In genomic region chr7:133124701-133125485, GRCm38 (mm10) we compare ENCODE assay signal across 8 mouse cellular contexts. TPM values are rescaled to one million over a fixed set of nuclear protein-coding genes. Genes with fewer than 3 reads are reported as not detected.
DNase-seq lines count a peak whose midpoint lies in the region; ATAC-seq lines count a peak whose summit lies in the region.

No protein-coding gene starts in this region.

- peaks cover 11% of the 10 kb centered on the region; the same call in 1 of the 2 replicates for H3K27me3 ChIP-seq in hindbrain, embryonic 14.5 days (ENCODE audit: control insufficient read depth, insufficient read depth, low read length)
- H3K27me3 ChIP-seq in midbrain, embryonic 10.5 days (ENCODE audit: low read depth, poor library complexity, severe bottlenecking) = peaks cover 26% of the 10 kb centered on the region

- DNase-seq in cerebellum, adult 11 months = peak; percentile 51
- peak; percentile 27 for DNase-seq in retina, embryonic 14.5 days (ENCODE audit: low spot score)
- no peak for DNase-seq in retina, postnatal 1 day
- DNase-seq in hindbrain, embryonic 14.5 days (ENCODE audit: low spot score) = no peak
- DNase-seq in midbrain, embryonic 10.5 days (ENCODE audit: low spot score) = no peak
- no peak for DNase-seq in MN1 (ENCODE audit: low spot score)

- peaks cover 15% of the 10 kb centered on the region for H3K4me1 ChIP-seq in hindbrain, embryonic 14.5 days (replicated peaks; ENCODE audit: control insufficient read depth, insufficient read depth, low read length)
- H3K4me1 ChIP-seq in midbrain, embryonic 10.5 days = peaks cover 31% of the 10 kb centered on the region

- ATAC-seq in cerebellum, adult (ENCODE audit: insufficient number of reproducible peaks, low FRiP score, low TSS enrichment) = no peak
- no peak for ATAC-seq in hindbrain, embryonic 14.5 days (ENCODE audit: low FRiP score)
- ATAC-seq in CD4-positive, CD25-positive, alpha-beta regulatory T cell, adult 4 months = no peak

- H3K4me3 ChIP-seq in hindbrain, embryonic 14.5 days (replicated peaks; ENCODE audit: low read length) = peak overlapping the region; percentile 94
- peak overlapping the region; percentile 97 for H3K4me3 ChIP-seq in midbrain, embryonic 10.5 days

- WGBS in hindbrain, embryonic 14.5 days = 7% methylated on average over 34 of the region's 34 CpGs
- WGBS in midbrain, embryonic 10.5 days = 3% methylated on average over 34 of the region's 34 CpGs

- H3K36me3 ChIP-seq in hindbrain, embryonic 14.5 days (replicated peaks; ENCODE audit: control insufficient read depth, insufficient read depth) = no peaks in the 10 kb centered on the region
- no peaks in the 10 kb centered on the region for H3K36me3 ChIP-seq in midbrain, embryonic 10.5 days

- H3K27ac ChIP-seq in hindbrain, embryonic 14.5 days = peak overlapping the region; percentile 97; the same call in 1 of the 2 replicates
- peak overlapping the region; percentile 100 for H3K27ac ChIP-seq in midbrain, embryonic 10.5 days (replicated peaks)

- no peaks in the 10 kb centered on the region for H3K9me3 ChIP-seq in hindbrain, embryonic 14.5 days (ENCODE audit: control insufficient read depth, low read length)
- H3K9me3 ChIP-seq in midbrain, embryonic 10.5 days (replicated peaks) = peaks cover 10% of the 10 kb centered on the region; the same call in 1 of the 2 replicates

- H3K9ac ChIP-seq in hindbrain, embryonic 14.5 days = peak overlapping the region; percentile 97

- peak overlapping the region; percentile 100 for H3K4me2 ChIP-seq in hindbrain, embryonic 14.5 days (replicated peaks)

RNA-seq across cellular contexts. Expression of gene Ctbp2, which starts 0.7 kb away (rescaled TPM):
- 68.7 and 72.6 TPM in 2 replicates for polyA plus RNA-seq in hindbrain, embryonic 14.5 days (2014; fragmentation: Nextera tagmentation; extraction: Ambion mirVana)
- polyA plus RNA-seq in midbrain, embryonic 10.5 days (2016; fragmentation: Nextera tagmentation; extraction: Ambion mirVana) = 113 and 118 TPM in 2 replicates
- polyA plus RNA-seq in CD4-positive, CD25-positive, alpha-beta regulatory T cell, adult 4 months (2017; shearing (Covaris generic)) = 1 to 10 TPM; 7.8 to 8.2 TPM

RNA-seq across cellular contexts. Expression of gene Fgfr2, which starts 1.7 kb away (rescaled TPM):
- polyA plus RNA-seq in hindbrain, embryonic 14.5 days (2014; fragmentation: Nextera tagmentation; extraction: Ambion mirVana) = 29.1 and 43.5 TPM in 2 replicates
- polyA plus RNA-seq in midbrain, embryonic 10.5 days (2016; fragmentation: Nextera tagmentation; extraction: Ambion mirVana) = 97.0 and 99.3 TPM in 2 replicates
- not detected for polyA plus RNA-seq in CD4-positive, CD25-positive, alpha-beta regulatory T cell, adult 4 months (2017; shearing (Covaris generic))

Comparison
In these comparisons a context has a peak if more than half of its experiments do, and no peak if none do; other contexts are left out.
1. DNase-seq: peak in cerebellum, adult 11 months (single experiment) and retina, embryonic 14.5 days (single experiment); none in retina, postnatal 1 day (single experiment), hindbrain, embryonic 14.5 days (single experiment), midbrain, embryonic 10.5 days (single experiment) and MN1 (single experiment).
2. RNA of gene Fgfr2, which starts 1.7 kb away (polyA plus RNA-seq): 97.0 to 99.3 TPM in midbrain, embryonic 10.5 days and 29.1 to 43.5 TPM in hindbrain, embryonic 14.5 days; not detected in CD4-positive, CD25-positive, alpha-beta regulatory T cell, adult 4 months; every median in the first group is over 10 times any median in the second.